Mouse (Mus musculus) lung, postnatal 4 days (tissue): Measurements from ENCODE around the gene Zfp462.
"Not testable (repeated sequence)": the region's sequence is repeated elsewhere in the genome, so short reads cannot be mapped to it uniquely, and the experiment has no call there.

Experiments used
- DNase-seq, 2 experiments: peaks; one replicate each; pipeline ENCODE4 v3.0.0; 2021

Zfp462 gene

DNA sequence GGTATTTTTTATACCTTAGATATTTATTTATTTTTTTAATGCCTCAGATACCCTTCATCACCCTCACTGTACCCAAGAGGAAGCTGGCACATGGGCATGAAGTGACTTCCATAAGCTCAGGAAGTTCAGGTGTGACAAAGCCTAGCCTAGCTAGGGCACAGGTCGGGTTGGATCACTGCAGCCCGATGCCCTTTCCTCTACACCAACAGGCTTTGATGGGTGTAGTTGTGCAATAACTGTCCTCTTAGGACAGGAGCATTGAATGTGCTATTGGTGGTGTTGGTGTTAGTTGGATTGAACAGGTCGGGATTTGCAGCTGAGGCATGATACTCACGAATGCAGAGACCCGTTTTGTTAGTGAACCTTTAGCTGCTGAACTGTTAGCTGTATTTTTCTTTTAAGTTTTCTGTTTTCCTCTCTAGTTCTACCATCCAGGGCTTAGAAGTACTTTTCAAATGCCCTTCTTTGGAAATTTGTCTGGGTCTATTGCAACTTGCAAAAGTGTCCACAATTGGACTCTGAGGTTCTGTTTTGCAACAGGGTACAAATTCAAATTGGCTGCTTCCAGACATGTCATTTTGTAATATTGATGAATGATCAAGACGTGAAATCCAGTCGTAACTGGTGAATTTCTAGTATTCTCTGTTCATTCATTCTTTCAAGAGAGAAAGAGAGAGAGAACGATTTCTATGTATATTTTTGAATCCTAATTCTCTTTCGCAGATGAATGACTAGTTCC is 9.0 kb downstream of the Zfp462 start:
- no peak for DNase-seq

DNA sequence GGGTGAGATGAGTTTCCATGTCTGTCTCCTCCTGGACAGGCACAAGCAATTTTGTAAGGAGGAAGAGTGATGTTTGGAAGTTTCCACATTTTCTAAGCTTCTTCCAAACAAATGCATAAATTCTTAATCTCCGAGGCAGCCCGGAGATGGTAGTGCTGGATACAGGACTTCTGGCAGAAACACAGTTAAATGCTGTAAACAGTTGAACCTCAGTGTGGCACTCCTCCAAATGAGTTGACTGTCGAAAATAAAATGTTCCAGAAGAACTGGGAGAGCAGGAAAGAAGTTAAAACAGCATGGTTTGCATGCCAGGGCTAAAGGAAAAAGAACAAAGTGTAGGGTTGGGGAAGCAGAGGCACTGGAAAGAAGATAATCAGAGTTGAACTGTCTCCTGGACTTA is 9.6 kb downstream of the Zfp462 start:
- peak in 1 of 2 experiments; percentile 28 for DNase-seq

DNA sequence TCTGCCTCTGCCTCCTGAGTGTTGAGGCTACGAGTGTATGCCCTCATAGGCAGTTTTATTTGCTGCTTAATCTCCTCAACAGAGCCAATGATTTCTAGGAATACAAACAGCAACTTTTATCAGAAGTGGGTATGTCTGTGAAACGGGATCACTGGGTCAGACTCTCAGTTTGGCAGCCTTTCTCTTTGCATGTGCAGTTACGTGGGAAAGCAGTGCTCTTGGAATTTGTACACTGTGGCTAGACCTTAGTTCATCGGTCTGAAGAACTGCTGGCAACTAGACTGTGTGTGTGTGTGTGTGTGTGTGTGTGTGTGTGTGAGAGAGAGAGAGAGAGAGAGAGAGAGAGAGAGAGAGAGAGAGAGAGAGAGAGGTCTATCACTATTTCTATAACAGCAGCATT is 15.9 kb downstream of the Zfp462 start:
- DNase-seq: no peak

DNA sequence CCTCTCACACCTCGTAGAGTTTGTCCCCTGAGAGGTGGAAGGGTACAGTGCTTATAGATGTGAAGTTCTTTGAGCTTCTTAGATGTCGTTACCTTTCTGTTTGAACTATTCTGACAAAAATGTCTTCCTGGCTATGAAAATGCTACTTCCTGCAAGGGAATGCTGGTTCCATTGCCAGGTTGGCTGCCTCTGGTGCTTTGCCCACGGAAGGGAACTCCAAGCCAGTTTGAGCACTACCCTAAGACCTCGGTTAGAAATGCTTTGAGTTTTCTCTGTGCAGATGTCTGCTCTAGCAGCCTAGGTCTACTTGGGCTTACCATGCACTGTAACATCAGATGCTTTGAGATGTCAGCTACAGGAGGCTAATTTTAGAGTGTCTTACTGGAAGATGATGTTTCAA is 17.3 kb downstream of the Zfp462 start:
- DNase-seq: no peak

DNA sequence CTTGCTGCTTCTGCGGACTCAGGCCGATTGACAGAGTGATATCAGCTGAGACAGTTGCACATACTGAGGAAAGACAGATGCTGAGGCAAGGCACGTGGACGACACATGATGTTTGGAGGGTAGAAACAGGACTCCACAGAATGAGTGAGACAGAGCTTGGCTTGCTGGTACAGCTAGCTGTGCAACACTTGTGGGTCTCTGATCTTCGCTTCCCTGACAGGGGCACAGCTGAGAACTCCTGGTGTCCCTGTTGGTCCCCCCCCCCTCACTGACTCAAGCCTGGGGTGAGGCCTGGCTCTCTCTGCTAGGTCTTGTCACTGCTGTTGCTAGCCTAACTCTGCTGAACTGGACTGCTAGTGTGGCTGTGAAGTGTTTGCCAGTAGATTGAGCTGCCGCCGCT is 18.7 kb downstream of the Zfp462 start:
- DNase-seq: no peak

DNA sequence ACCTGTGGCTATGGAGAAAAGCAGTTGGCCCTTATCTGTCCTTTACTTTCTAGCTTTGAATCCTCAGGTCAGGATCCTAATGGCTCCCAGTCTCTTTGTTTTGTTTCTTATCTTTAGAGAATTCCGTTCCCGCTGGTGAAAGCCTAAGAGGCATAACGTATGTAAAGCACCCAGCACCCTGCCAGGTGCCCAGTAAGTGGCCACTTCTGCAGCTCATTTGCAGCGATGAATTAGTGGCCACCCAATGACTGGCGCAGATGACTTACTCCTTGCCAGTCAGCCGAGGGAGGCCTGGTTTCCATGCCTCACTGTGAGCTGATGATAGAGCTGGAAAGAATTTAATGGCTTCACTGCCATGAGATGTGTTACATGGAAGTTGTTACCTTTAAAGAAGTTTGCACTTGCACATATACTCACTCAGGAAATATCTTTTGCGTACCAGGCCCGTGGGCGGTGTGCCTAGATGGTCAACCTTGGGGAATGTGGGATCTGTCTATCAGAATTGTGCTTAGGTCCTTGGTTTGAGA is 20.4 kb downstream of the Zfp462 start:
- peak; percentile 54 to 81 for DNase-seq

DNA sequence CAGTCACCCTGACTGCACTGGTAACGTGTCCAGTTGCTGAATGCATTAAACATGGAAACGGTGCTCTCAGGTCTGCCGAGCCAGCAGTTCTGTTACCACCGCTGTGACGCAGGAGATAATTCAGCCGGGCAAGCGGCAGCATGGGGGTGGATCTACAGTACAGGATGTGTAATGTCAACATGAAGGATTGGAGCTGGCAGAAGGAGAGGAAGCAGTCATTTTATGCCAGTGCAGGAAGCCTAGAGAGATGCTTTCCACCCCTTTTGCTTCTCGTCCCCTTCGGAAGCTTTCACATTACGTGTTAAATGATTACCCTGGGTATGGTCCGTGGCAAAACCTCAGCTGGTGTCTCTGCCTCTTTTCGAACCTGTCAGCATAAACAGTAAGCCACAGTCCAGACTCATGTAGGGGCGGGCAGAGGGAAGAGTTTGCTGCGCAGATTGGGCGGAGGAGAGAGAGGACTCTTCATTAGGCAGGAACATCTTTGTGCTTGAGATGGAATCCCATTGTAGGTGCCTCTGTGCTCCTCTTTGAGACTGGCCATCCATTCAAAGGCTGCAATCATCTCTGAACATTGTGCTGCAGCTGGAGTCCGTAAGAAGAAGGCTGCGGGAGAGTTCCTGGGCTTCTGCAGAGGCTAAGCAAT is 21.4 kb downstream of the Zfp462 start:
- peak; percentile 68 to 78 for DNase-seq

DNA sequence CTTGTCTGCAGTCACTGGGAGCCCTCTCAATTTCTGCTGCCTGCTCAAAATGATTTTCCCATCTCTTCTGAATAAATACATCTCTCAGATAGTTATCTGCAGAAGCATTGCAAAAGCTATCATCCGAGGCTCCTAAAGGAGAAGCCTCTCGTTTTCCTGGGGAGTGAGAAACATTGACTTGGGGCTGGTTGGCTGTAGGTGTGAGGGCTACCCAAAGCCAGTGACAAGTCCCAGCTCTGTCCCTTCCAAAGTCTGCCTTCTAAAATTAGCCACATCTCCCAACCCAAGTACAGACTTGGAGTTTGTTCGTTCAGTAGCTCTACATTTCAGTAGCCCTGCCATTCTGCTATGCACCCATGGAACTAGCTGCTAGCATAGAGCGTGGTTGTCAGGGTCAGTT is 22.3 kb downstream of the Zfp462 start:
- no peak for DNase-seq

DNA sequence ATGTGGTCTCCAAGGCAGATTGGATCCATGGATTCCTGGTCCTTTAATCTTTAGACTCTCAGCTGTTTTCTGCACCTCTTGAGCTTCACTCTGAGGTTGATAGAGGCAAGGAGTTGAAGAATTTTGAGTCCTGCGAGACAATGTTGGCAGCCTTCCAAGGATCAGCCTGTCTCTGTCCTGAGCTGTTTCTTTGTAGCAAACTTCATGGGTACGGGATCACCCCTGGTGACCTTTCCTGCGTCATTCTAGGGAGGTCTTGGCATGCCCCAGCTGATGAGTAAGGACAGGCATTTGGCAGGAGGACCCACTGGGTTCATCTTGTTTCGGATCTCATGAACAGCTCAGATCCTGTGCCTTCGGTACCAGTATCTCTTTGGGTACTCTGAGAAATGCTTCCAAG is 22.9 kb downstream of the Zfp462 start:
- peak; percentile 53 to 58 for DNase-seq

DNA sequence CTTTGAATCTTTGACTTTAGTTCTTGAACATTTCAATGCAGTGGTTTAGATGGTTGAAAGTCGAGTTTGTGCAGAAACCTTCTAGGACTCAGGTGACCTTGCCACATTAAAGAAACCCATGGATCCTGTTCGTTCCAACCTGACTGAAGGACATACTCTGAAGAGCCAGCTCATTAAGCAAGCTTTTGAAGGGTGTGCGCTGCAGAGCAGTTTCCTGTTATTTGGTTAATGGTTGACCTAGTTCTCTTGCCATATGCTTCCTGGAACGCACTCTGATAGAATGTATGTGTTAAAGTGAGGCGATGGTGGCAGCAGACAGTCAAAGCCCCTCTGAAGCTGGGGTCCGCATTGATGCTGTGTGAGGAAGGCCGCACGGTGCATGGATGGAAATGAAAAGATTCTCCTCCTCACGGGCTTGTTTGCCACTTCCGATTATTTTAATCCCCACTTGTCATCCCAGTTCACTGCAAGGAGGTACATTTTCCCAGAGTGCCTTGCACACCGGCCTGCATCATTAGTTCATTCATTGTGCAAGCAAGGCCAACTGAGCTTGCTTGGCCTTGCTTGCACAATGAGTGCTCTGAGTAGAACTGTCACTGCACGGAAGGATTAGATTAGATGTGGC is 24.9 kb downstream of the Zfp462 start:
- peak; percentile 19 to 38 for DNase-seq

DNA sequence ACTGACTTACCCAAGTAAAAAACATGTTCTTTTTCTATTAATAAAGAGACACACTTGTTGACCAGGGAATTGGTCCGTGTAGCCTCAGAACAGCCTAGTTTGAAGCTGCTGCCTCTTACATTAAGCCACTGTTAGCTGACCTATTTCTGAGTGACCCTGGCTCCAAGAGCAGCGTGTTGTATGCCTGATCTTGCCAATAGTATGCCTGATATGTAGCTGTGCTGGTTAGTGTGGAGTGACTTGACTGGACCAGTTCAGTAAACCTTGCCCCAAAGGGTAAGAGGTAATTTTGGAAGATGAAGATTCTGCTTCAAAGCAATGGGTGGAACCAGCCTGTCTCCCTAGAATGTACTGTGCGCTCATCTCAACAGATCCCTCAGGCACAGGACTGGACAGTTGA is 26.5 kb downstream of the Zfp462 start:
- no peak for DNase-seq

DNA sequence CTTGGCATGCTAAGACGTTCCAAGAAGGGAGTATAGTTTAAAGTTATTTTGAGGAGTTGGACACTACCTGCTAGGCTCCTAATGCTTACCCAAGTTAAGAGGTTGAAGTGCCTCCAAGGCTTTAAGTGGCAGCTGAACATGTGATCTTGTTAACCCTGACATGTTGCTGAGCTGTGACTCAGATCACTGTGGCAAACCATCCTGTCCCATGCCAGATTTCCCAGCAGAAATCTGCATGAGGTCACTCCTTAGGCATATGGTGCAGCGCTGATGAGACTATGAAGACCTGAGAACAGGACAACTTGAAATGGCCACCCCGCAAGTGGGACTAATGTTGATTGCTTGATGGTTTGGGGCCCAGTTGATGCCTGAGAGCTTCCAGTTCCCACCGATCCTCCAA is 27.2 kb downstream of the Zfp462 start:
- DNase-seq: peak in 1 of 2 experiments; percentile 38

DNA sequence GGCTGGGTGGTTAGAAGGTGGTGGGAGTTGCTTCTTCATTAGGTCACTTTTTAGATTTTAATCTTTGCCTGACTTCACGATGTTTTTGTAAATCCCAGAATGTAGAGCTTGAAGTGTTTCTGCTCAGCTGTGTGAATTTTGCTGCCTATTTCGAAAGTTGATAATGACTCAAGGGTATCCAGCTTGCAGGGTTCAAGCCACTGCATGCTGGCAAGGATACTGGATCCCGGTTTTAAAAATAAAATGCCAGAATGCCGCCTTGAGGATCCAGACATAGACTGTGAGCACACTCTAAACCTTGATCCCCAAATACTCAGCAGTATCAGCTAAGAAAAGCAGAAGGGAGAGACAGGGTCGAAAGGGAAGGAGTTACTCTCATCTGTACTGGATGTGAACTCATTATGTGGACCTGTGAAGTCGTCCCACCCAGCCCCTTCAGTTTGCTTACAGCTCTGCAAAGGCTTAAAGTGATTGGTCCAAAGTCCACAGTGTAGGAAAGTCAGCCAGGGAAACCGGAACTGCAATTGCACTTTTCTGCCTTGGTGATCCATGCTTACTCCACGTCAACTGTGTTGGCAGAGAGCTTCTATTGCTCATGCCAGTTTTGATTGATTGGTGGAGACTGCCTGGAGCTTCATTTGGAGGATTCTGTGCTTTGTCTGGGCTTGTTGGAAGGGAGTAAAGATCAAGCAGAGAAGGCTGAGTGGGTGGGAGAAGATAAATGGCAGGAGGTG is 28.1 kb downstream of the Zfp462 start:
- peak in 1 of 2 experiments; percentile 7 for DNase-seq

DNA sequence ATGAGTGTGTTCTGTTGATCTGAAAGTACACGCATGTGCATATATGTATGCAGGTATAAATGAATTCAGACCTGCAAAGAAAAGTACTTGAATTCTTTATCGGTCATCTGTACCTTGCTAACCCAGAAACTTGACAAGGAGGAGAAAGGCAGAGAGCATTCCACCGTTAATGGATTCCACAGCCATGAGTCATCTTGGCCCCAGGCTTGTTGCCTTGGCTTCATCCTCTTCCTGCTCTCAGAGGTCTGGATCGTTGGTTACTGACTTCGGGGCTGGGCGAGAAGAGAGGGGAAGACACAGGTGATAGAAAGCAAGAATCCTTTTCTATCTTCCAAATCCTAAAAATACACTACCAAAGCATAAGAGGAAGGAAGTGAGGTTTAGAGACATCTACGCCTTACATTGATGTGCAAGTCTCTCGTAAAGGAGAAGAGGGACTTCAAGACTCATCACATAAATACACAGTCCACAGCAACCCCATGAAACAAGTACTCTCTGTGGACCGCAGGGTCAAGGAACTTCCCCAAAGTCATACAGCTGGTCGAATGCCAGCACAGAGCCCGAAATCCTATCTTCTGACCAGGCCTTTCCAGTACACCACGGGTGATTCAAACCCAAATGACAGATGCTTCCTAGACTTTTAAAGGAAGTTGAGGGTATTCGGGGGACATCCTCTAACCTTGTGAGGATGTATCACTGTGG is 35.1 kb downstream of the Zfp462 start:
- DNase-seq: peak; percentile 58 to 69

DNA sequence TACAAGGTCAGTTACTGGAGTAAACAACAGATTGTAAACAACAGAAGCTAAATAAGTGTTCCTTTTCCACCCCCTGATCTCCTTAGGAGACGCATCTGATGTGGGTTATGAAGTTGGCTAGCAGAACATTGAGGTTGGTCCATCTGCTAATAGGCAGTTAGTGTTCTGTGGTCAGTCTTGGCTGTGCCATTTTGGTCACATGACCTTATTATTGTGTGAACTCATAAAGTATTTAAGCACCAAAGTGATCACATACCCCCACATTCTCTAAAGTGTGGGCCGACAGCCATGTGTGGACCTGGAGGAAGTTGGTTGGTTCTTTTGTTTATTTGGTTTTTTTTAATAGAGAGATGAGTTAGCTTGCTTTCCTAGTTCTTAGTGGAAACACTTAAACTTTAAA is 39.7 kb downstream of the Zfp462 start:
- no peak for DNase-seq

DNA sequence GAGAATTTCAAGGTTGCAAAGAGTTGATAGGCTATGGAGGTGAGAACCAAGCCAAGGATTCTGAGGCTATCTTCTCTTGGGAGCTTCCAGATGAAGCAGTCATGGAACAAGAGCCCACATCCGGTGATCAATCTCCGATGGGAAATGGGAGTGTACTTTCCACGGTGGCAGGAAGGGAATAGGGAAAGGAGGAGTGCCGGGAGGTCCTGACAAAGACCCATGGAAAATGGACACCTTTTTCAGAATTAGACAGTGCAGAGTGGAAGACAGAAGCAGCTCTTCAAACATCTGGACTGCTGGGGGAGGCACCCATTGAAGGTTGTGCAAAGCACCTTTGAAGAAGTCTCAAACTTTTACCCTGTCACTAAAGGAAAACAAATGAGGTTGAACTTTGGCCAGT is 41.8 kb downstream of the Zfp462 start:
- DNase-seq: no peak

DNA sequence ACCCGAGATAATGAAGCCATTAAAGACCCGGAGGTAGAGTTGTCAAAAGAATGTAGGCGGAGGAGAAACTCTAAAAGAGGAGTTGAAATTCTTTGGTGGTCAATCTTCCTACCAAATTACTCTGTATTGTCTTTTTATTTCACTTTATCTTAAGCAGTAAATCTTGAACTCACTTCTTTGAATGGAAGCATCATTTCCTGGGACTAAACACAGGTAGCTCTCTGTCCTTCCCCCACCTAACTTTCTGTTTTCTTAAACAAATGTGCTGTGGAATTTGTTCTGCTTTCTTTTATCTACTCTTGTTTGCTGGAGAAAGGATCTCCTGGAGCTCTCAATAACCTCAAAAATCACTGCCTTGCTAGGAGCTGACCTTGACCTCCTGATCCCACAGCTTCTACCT is 42.4 kb downstream of the Zfp462 start:
- DNase-seq: no peak

DNA sequence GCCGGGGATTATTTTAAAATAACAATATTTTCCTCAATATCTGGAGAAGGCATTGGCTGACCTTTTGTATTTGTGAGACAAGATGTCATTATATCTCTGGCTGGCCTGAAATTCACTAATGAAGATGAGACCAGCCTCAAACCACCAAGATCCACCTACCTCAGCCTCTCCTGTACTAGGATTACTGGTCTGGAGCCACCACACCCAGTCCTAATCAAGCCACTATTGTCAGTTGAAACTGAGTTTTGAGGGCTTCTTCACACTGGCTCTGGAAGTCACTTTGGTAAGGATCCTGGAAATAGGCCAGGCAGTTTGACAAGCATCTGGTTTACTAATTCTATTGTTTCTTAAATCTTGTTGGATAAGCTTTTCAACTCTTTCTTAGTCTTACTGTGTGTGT is 43.1 kb downstream of the Zfp462 start:
- no peak for DNase-seq

DNA sequence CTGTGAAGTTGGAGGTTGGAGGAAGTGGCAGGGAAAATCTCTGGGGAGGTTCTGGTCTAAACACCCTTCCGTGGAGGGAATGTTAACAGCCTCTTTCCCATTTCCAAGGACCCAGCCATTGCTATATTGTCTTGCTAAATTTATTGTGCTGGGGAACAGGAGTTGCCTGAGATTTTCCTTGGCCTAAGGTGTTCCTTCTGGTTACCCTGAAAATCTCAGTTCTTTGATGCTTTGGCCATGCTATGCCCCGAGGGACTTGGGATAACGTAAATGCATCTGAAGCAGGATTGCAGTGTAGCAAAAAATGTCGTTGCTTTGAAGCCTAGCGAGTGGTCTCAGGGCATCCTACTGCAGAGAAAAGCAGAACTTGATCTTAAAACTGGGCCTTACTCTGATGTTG is 47.1 kb downstream of the Zfp462 start:
- no peak for DNase-seq

DNA sequence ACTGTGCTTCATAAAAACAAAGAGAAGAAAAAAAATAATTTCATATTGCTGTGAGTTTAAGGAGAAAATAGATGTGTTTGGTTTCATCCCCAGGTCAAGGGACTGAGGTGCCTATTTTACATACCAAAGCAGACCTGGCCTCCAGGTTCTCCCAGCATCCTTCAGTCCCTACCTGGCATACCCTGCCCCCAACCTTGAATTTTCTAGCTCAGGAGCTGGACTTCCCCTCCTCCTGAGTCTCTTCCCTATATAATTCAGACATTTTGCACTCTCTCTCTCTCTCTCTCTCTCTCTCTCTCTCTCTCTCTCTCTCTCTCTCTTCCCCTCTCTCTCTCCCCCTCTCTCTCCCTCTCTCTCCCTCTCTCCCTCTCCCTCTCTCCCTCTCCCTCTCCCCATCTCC is 48.2 kb downstream of the Zfp462 start:
- not testable (repeated sequence) for DNase-seq

DNA sequence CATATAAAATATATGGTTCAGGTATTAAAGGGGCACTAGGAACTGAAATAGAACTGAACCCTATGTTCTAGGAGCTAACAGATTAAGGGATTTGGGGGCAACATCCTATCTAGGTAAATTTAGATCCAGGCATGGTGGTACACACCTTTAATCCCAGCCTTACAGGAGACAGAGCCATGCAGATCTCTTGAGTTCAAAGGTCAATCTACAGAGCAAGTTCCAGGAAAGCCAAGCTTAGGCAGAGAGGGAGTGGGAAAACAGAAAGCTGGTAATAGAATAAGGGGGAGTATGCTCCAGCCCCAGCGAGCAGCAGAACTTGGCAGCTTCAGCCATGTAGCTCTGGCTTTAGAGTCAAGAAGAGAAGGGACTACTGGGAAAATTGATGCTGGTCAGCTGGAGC is 50.4 kb downstream of the Zfp462 start:
- no peak for DNase-seq

DNA sequence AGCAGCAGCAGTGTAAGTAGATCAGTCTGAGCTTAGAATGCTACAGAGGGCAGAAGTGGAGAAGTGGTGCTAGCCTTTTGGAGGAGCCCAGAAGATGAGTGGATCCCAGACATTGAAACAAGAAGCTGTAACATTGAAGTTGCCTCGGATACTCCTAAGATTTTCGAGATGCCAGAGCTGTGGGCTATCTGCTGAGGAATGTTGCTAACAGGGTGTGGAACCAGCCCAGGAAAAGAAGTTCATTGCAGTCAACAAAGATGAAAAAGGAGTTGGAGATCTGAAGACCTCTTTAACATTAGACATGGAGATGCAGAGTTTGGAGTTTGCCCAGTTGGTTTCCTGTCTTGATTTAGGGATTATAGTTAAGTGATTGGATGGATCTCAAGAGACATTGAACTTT is 51.2 kb downstream of the Zfp462 start:
- DNase-seq: no peak
